Mouse (Mus musculus) midbrain, postnatal 0 days (tissue): ENCODE data around the gene Ang. TPM values are rescaled to one million over a fixed set of nuclear protein-coding genes. Genes with fewer than 3 reads are reported as not detected.

Experiments used
- ATAC-seq: fragments of 200-750 bp; cut with Nextera tagmentation; 2 replicates; pipeline ENCODE4 v1.8.0; 2017; ENCODE audit warnings: moderate number of reproducible peaks, mild to moderate bottlenecking, moderate TSS enrichment, moderate library complexity; ENCODE audit not compliant: low FRiP score
- DNase-seq: peaks from one replicate; pipeline ENCODE4 v3.0.0-alpha.2; 2015; ENCODE audit warnings: low spot score
- H3K27ac ChIP-seq: fragments of 300-500 bp; sonication (generic); 2 replicates; pipeline ENCODE4 v1.5.1; 2014; ENCODE audit warnings: low read depth, mild to moderate bottlenecking, low read length, mixed read lengths
- H3K27me3 ChIP-seq: fragments of 300-500 bp; sonication (generic); 2 replicates; pipeline ENCODE4 v1.6.1; 2014; ENCODE audit warnings: low read length, control low read depth, mixed read lengths; ENCODE audit not compliant: insufficient read depth
- H3K36me3 ChIP-seq: fragments of 300-500 bp; sonication (generic); 2 replicates; pipeline ENCODE4 v1.6.1; 2014; ENCODE audit warnings: low read length, control low read depth, mixed read lengths; ENCODE audit not compliant: insufficient read depth
- H3K4me1 ChIP-seq: fragments of 300-500 bp; sonication (generic); 2 replicates; pipeline ENCODE4 v1.6.1; 2014; ENCODE audit warnings: mild to moderate bottlenecking, control low read depth, antibody characterized with exemption, low read length, mixed read lengths; ENCODE audit not compliant: insufficient read depth
- H3K4me2 ChIP-seq: fragments of 300-500 bp; sonication (generic); 2 replicates; pipeline ENCODE4 v1.6.1; 2014; ENCODE audit warnings: low read depth, mild to moderate bottlenecking, low read length, mixed read lengths; ENCODE audit not compliant: poor library complexity, severe bottlenecking
- H3K4me3 ChIP-seq: fragments of 300-500 bp; sonication (generic); 2 replicates; pipeline ENCODE4 v1.5.1; 2014; ENCODE audit warnings: low read depth, mild to moderate bottlenecking, low read length, moderate library complexity
- H3K9ac ChIP-seq: fragments of 300-500 bp; sonication (generic); replicated peaks from 2 replicates; pipeline ENCODE4 v1.6.1; 2014; ENCODE audit warnings: mild to moderate bottlenecking, low read length, moderate library complexity, mixed read lengths; ENCODE audit not compliant: poor library complexity, severe bottlenecking
- H3K9me3 ChIP-seq: fragments of 300-500 bp; sonication (generic); 2 replicates; pipeline ENCODE4 v1.6.1; 2016; ENCODE audit warnings: low read length, control low read depth
- CTCF ChIP-seq: IDR thresholded peaks from 2 replicates; pipeline ENCODE4 v1.5.1; 2016; ENCODE audit warnings: antibody characterized with exemption, mild to moderate bottlenecking
- WGBS: fragments of 180-500 bp; shearing (Covaris S2); extraction: QIAGEN DNeasy Blood & Tissue Kit; methylation state at CpG from one replicate; pipeline ENCODE4 v1.1.7; 2014; 5-methylcytosine and 5-hydroxymethylcytosine counted together
- polyA plus RNA-seq: library from polyadenylated mRNA; unstranded; fragments of >200 nt; fragmentation: Nextera tagmentation; extraction: Ambion mirVana; gene quantifications from 2 replicates; pipeline ENCODE4 v1.2.1, GENCODE M21; 2015
- total RNA-seq: library from RNA; depleted of rRNA; stranded (reverse); fragments of >200 nt; gene quantifications from 2 replicates; pipeline ENCODE4 v1.2.3, GENCODE M21; 2014

Ang gene
- total and polyA plus RNA-seq, 2 experiments from 2014 or later = 2.1 to 3.3 TPM

DNA sequence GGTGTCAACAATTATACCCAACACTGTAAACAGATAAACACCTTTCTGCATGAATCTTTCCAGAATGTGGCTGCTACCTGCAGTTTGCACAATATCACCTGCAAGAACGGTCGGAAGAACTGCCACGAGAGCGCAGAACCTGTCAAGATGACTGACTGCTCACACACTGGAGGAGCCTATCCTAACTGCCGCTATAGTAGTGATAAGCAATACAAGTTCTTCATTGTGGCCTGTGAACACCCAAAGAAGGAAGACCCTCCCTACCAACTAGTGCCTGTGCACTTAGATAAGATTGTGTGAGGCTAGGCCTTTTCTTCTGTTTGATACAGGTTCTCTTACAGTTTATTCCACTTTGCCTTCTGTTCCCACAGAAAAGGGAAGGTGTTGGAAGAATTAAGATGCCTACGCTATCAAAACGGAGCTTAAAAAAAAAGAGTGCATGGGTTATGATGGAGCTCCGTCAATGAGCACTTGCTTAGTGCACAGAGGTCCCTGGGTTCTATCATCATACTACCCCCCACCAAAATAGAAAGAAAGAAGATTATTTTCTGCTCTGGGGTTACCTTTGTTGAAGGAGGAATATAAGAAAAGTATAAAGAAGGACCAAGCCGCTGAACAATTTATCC is 39.5 kb downstream of the Ang start:
- DNase-seq (no peak), ATAC-seq (no peak)
- no peaks in the 10 kb centered on the region for H3K4me1 ChIP-seq
- no peak overlapping the region for H3K4me2 ChIP-seq
- no peaks in the 10 kb centered on the region for H3K27me3 ChIP-seq
- no peaks in the 10 kb centered on the region for H3K36me3 ChIP-seq
- WGBS = 94% methylated on average over 9 of the region's 9 CpGs
- no peak overlapping the region for H3K4me3 ChIP-seq
- no peak for TF ChIP-seq CTCF
- no peak overlapping the region for H3K27ac ChIP-seq
- no peaks in the 10 kb centered on the region for H3K9me3 ChIP-seq
- H3K9ac ChIP-seq = no peak overlapping the region

DNA sequence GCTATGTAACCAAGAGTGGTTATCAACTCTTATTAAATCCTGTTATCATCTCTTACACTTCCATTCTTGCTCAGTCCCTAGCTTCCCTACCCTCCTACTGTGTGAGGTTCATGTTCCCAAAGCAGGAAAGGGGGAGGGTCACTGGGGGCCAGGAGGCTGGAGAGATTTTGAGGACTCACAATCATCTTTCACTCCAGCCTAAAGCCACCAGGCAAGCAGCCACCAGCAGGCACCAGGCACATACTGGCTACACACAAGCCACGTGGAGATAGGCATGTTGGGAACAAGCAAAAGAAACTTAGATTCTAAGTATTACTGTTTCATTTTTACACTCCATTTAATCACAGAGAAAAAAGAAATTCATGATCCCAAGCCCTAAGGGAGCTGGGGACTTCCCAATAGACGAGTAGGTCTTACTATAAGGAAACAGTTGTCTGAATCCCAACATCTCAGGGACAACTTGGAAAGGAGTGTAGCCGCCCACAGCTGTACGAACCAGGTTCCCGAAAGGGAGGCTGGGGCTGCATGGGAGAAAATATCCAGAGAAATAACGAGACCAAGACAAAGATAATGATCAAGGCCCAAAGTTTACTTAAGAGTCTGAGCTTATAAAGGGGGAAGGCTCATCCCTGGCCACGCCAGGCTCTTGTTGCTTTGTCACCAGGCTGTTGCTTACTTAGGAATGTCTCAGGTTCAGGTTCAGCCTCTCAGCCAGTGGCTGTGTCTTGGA is 40.3 kb downstream of the Ang start:
- Histone ChIP-seq H3K9me3 (no peaks in the 10 kb centered on the region), H3K4me3 (no peak overlapping the region), H3K4me2 (no peak overlapping the region), H3K27me3 (no peaks in the 10 kb centered on the region), H3K9ac (no peak overlapping the region), H3K36me3 (no peaks in the 10 kb centered on the region), H3K27ac (no peak overlapping the region), H3K4me1 (no peaks in the 10 kb centered on the region)
- DNase-seq (no peak), ATAC-seq (no peak)
- WGBS = 78% methylated on average over 7 of the region's 7 CpGs
- no peak for TF ChIP-seq CTCF

DNA sequence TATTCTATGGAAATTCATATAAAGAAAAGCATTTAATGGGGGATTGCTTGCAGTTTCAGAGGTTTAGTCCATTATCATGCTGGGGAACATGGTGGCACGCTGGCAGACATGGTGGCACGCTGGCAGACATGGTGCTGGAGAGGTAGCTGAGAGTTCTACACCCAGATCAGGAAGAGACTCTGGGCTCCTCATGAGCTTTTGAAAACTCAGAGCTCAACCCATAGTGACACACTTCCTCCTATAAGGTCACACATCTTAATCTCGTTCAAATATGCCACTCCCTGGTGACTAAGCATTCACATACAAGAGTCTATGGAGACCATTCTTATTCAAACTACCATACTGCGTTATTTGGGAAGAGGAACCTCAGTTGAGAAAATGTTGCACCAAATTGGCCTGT is 41.4 kb downstream of the Ang start:
- 87% methylated on average over 4 of the region's 4 CpGs for WGBS
- H3K4me1 ChIP-seq = no peaks in the 10 kb centered on the region
- ATAC-seq = no peak
- no peaks in the 10 kb centered on the region for H3K27me3 ChIP-seq
- no peak overlapping the region for H3K4me2 ChIP-seq
- H3K27ac ChIP-seq = no peak overlapping the region
- H3K4me3 ChIP-seq = no peak overlapping the region
- no peaks in the 10 kb centered on the region for H3K36me3 ChIP-seq
- no peak for TF ChIP-seq CTCF
- H3K9me3 ChIP-seq = no peaks in the 10 kb centered on the region
- no peak overlapping the region for H3K9ac ChIP-seq
- DNase-seq = no peak

DNA sequence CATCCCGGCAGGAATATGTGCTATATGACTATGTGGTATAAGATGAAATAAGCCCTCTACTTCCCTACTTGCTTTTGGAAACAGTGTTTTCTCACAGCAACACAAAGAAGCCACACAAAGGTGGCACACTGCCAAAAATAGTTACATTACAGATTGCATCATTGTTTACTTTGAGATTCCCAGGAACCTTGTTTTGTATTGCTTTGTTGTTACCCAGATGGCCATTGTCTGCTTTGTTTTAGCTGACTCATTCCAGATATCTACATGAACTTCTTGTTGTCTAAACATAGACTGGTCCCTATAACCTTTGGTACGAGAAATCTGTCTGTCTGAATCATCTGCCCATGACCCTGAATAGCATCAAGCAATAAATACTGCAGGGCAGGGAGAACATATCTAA is 49.4 kb downstream of the Ang start:
- no peaks in the 10 kb centered on the region for H3K27me3 ChIP-seq
- no peak for ATAC-seq
- 85% methylated on average over 2 of the region's 2 CpGs for WGBS
- DNase-seq = no peak
- H3K4me1 ChIP-seq = no peaks in the 10 kb centered on the region
- H3K4me2 ChIP-seq = no peak overlapping the region
- TF ChIP-seq CTCF = no peak
- H3K36me3 ChIP-seq = no peaks in the 10 kb centered on the region
- no peak overlapping the region for H3K4me3 ChIP-seq
- H3K9me3 ChIP-seq = no peaks in the 10 kb centered on the region
- no peak overlapping the region for H3K9ac ChIP-seq
- no peak overlapping the region for H3K27ac ChIP-seq

DNA sequence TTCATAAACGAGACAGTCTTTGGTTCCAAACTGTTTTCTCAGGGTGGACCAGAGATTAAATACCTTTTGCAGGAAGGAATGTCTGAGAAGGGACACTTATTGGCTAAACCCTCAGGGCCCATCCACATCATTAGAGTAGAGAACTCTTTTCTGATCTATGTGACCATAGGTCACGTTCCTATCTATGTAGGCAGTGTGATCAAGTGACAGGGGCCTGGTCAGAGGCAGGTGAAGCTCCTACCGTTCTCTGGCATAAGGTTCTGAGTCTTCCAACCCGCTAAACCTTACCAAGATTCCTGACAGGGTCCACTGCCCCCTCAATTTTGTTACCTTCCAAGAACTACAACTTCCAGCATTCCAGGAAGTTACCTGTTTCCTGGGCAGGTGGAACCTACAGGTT is 51.2 kb downstream of the Ang start:
- no peak for ATAC-seq
- Histone ChIP-seq H3K27me3 (no peaks in the 10 kb centered on the region), H3K9ac (no peak overlapping the region), H3K27ac (no peak overlapping the region), H3K9me3 (no peaks in the 10 kb centered on the region), H3K4me1 (no peaks in the 10 kb centered on the region), H3K4me2 (no peak overlapping the region), H3K36me3 (no peaks in the 10 kb centered on the region), H3K4me3 (no peak overlapping the region)
- 88% methylated on average over 4 of the region's 4 CpGs for WGBS
- DNase-seq = no peak
- no peak for TF ChIP-seq CTCF

DNA sequence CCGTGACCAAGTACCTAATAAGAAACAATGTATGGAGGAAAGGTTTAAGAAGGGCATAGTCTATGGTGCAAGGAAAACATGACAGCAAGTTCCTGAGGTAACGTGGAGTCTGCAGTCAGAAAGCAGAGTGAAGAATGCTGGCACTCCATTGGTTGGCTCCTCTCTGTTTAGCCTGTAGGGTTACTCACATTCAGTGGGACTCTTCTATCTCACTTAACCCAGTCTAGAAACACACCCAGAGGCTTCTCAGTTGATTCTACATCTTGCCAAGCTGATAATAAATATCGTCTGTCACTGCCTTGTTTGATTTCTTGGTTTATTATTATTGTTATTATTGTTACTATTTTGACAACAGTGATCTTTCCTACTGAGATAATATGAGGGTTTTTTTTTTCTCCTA is 51.6 kb downstream of the Ang start:
- Histone ChIP-seq H3K36me3 (no peaks in the 10 kb centered on the region), H3K4me3 (no peak overlapping the region), H3K4me1 (no peaks in the 10 kb centered on the region), H3K9ac (no peak overlapping the region), H3K4me2 (no peak overlapping the region), H3K27me3 (no peaks in the 10 kb centered on the region), H3K27ac (no peak overlapping the region), H3K9me3 (no peaks in the 10 kb centered on the region)
- no peak for DNase-seq
- ATAC-seq = no peak
- TF ChIP-seq CTCF = no peak
- WGBS = 88% methylated on average over 3 of the region's 3 CpGs
